Mouse (Mus musculus): Measurements from ENCODE around the gene Nectin4.
"Not testable (repeated sequence)": the region's sequence is repeated elsewhere in the genome, so short reads cannot be mapped to it uniquely, and the experiment has no call there.

Nectin4 gene

DNA sequence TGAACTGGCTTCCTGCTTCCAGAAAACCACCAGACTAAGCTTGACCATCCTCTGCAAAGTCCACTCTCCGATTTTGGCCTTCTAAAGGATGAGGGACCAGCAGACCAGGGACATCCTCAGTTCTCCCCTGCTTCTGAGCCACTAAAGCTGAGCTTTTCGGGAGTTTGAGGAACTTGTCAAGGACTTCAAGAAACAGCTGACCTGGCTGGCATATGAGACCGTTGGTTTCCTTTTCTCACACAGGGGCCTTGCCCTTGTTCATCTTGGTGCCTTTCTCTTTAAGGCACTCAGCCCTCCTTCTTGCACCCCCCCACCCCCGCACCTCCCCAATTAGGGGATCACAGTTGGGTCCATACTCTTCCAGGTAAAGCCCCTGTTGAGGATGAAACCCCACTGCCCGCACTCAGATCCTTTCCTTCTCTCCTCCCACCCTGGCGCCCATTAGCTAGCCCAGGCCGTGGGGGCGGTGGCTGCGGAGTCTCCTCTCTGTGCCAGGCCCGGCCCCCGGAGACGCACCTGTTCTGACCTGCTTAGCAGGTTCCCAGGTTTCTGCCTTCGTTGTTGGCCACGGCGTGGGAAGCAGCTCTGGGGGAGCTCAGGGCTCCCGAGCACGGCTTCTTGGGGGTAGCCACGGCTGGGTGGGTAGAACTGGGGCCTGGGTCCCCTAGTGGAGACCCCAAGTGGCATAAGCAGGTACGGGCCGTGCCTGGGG, at the start of gene Nectin4:
TSS of gene Nectin4 (plus strand) at position 255 of the 712 bp plus-strand sequence.
- DNase-seq (ENCODE audit: low spot score): no peak

- DNase-seq (ENCODE audit: low spot score): no peak
These were observed 49.7 kb upstream of the Nectin4 start for GRCm38 (mm10) chr1:171320151-171320550.

- DNase-seq (ENCODE audit: low spot score): no peak
These were observed 48.5 kb upstream of the Nectin4 start for GRCm38 (mm10) chr1:171321415-171321814.

GRCm38 (mm10) chr1:171322012-171322411, 47.9 kb upstream of the Nectin4 start:
- no peak for DNase-seq (ENCODE audit: low spot score)

DNA sequence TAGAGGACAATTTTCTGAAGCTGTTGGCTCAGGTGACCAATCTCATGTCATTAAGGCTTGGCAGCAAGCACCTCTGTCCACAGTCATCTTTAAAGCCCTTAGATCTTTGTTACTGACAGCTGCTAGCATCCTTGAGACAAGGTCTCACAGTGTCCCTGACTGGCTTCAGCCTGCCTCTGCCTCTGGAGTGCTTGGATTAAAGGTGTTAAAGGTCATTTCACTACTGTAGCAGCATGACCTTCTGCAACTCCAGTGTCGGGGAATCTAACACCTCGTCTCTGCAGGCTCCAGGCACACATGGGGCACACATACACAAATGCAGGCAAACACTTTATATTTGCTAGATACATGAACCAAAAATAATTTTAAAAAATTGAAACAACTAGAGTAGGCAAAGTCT, 44.3 kb upstream of the Nectin4 start:
- DNase-seq (ENCODE audit: low spot score): no peak

DNA sequence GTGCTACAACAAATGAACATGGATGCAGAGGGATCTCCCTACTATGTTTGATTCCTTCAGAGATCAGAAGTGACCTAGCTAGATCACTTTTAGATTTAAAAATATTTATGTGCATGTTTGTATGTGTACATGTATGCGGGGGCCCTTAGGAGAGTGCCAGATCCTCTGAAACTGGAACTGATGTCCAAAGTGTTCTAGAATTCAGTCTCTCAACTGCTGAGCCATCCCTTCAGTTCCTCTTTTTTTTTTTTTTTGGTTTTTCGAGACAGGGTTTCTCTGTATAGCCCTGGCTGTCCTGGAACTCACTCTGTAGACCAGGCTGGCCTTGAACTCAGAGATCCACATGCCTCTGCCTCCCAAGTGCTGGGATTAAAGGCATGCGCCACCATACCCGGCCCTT, 43.3 kb upstream of the Nectin4 start:
- not testable (repeated sequence) for DNase-seq (ENCODE audit: low spot score)

DNA sequence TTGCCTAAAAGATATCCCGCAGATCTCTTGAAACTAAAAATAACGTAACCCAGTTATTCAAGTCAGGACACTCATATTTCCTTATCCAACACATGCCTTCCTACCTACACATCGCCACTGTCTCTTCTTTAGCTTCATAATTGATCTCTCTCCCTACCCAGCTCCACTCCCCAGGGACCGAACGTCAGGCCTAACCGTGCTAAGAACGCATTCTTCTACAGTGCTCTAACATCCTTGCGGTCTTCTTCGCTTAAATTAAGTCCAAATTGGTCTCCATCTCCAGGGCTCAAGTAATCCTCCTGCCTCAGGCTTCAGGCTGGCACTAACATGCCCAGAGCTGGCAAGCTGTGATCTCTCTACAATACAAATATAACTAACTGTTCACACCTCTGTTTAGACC, 41.7 kb upstream of the Nectin4 start:
- no peak for DNase-seq (ENCODE audit: low spot score)

DNA sequence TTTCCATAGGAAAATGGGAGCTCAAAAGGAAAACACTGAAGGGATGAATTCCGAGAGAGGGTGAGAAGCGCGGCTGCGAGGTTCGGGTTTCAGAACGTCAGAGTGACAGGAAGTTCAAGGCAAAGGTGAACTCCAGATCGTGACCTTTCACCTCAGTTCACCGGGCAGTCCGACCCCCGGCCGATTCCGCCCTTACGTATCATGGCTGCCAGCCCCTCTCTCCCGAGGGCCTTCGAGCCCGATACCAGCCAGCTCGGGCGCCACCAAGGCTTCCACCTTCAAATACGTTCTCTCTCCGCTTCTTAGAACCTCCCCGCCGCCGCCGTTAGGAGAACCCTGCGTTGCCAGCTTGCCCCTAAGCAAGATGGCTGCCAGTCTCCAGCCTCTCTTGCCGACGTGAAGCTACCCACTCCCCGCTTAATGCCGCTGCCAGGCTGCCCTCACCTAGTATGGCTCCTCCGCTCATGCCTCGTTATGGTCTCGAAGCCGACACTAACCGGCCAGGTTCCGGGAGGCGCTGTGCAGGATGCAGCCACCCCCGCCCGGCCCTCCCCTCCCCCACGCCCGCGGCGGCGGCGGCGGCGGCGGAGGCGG, 41.0 kb upstream of the Nectin4 start, which contains the start of gene Dedd:
TSS of gene Dedd (plus strand) at position 307 of the 594 bp plus-strand sequence.
- DNase-seq (ENCODE audit: low spot score): peak; percentile 93

- no peak for DNase-seq (ENCODE audit: low spot score)
These were observed 40.3 kb upstream of the Nectin4 start for GRCm38 (mm10) chr1:171329433-171330215.

DNA sequence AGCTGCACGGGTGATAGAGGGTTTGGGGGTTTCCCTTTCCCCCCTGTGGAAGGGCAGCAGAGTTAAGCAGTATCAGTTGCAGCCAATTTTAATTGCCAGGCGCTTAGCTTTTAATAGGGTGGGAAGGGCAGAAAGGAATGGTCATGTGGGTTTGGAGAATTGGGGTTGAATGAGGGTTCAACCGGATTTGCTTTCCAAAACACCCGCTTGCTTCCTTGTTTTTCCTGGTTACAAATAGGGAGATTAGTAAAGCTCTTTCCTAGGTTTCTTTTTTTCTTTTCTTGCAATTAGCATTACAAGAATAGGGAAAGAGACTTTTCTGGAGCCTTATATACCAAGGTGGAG, 39.7 kb upstream of the Nectin4 start:
- no peak for DNase-seq (ENCODE audit: low spot score)

- no peak for DNase-seq (ENCODE audit: low spot score)
These were observed 27.4 kb upstream of the Nectin4 start for GRCm38 (mm10) chr1:171342262-171343207.

DNA sequence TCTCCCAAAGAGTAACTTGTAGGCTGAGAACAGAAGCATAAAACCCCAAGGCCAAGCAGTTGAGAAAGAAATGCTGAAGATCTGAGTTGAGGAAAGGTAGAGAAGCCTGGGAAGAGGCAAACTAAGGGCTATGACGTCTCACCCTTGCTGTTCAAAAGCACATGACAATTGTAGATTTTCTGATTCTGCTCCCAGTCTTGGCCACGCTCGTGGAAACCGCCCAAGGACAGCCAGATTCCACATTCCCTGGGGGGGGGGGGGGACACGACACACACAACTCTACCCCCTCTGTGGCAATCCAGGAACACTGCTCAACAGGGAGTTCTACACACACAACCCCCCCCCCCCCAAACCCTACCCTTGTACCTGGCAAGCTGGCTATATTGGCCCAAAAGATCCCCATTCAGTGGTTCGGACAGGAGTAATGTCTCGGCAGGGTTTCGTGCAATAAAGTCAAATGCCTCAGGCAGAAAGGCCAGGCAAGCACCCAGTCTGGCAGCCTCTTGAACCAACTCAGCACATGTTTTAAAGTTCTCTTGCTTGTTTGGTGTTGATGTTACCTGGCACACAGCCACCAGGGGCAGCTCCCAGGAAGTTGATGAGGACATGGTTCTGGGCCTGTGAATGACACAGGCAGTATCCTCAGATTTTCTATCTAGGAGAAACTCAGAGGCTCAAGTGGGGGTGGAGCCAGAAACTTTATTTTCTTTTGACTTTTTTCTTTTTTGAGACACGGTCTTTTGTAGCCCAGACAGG, 25.8 kb upstream of the Nectin4 start:
- no peak for DNase-seq (ENCODE audit: low spot score)

- DNase-seq (ENCODE audit: low spot score): no peak
These were observed 25.2 kb upstream of the Nectin4 start for GRCm38 (mm10) chr1:171344715-171345114.

DNA sequence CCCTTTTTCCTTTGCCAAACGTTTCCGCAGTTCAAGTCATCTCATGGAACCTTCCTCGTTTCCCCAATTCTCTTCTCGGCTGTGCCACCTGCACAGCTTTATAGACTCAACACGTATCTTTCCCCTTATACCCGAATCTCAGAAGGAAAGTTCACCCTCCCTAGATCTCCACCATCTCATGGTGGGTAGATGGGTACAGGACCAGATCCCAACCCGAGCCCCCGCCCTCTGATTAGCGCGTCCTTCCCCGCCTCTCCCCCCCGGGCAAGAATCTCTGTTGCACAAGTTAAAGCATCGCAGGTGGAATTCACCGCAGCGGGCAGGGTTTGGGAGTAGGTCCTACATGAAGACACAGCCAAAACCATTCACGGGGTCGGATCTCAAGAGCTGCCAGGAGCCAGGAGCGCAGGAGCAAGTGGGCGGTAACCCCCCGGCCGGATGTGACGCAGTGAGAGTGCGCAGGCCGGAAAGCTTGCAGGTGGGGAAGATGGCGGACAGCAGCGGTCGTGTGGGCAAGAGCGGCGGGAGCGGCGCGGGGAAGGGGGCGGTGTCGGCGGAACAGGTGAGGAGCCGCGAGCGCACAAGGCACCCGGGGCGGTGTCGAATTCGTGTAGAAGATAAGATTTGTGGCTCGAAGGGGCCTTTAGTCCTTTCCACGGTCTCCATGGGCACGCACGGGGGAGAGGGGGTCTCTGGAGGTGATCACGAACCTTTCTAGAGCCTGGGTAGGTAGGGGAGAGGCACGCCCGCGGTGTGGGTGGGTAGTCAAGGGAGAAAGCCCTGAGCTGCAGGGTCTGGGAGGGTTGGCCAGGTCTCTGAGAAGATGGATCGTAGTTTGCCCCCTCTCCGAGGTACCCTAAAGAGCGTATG, 24.4 kb upstream of the Nectin4 start, which contains the start of the genes Nit1 and Pfdn2:
TSS of gene Nit1 (minus strand) at position 422 of the 870 bp plus-strand sequence.
TSS of gene Pfdn2 (plus strand) at position 446 of the 870 bp plus-strand sequence.
- peak; percentile 81 for DNase-seq (ENCODE audit: low spot score)

GRCm38 (mm10) chr1:171346095-171346450, 23.8 kb upstream of the Nectin4 start:
- DNase-seq (ENCODE audit: low spot score): no peak

GRCm38 (mm10) chr1:171348665-171349064, 21.2 kb upstream of the Nectin4 start:
- no peak for DNase-seq (ENCODE audit: low spot score)

DNA sequence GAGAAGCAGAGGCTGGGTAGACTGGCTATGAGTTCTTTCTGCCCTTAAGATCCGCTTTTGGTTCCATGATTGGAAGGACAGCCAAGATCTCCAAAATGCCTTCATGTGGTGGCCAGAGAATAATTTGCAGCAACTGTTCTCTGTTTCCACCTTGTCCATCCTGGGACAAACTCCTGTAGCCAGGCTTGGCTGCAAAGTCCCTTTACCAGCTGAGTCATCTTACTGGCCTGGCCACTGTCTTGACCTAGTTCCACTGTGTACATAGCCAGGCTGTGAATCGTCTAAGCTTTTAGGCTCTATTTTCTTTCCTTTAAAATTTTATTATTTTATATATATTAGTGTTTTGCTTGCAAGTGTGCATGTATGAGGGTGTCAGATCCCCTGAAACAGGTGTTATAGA, 20.7 kb upstream of the Nectin4 start:
- DNase-seq (ENCODE audit: low spot score): no peak

- DNase-seq (ENCODE audit: low spot score): no peak
These were observed 14.0 kb upstream of the Nectin4 start for GRCm38 (mm10) chr1:171355812-171356340.

DNA sequence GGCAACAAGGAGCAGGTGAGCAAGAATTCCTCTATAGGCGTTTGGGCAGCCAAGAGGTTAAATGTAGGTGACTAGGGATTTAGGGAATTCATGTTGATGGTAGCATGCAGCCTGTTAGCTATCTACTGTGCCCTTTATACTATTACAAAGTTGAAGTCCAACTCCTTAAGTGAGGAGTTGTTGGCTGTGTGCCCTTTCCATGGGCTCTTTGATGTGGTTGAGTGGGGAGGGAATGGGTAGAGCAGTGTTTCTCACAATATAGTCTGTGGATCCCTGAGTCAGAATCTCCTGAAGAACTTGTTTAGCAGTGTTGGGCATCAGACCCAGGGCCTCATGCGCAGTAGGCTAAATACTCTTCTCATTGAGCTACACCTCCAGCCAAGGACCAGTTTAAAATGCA, 13.1 kb upstream of the Nectin4 start:
- no peak for DNase-seq (ENCODE audit: low spot score)

DNA sequence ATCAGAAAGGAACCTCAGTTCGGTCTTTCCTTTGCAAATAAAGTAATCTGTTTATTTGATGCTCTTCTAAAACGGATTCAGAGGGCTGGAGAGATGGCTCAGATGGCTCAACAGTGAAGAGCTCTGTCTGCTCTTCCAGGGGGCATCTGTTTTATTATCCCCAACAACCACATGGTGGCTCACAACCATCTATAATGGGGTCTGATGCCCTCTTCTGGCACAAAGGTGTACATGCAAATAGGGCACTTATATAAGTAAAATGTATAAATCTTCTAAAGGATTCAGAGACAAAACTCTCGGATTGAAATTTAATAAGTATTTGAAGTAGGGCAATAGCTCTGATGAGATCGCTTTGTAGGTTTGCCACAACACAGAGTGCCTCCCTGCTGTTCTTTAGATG, 11.5 kb upstream of the Nectin4 start:
- DNase-seq (ENCODE audit: low spot score): no peak

All from left cerebral cortex, adult 11 months (tissue).